Mouse (Mus musculus) gonadal fat pad, adult 2 months (tissue): Measurements from ENCODE around the gene Rapgef2. TPM values are rescaled to one million over a fixed set of nuclear protein-coding genes. Genes with fewer than 3 reads are reported as not detected.

Source experiments
- DNase-seq: peaks from one replicate; pipeline ENCODE4 v3.0.0-alpha.2; 2012; ENCODE audit warnings: low read depth
- polyA plus RNA-seq: library from polyadenylated mRNA; depleted of rRNA; stranded (reverse); fragments of >200 nt; gene quantifications from 2 replicates; pipeline ENCODE4 v1.2.3, GENCODE M21; 2012

Gene Rapgef2
- polyA plus RNA-seq, 1 experiment: 9.5 TPM

- DNase-seq: no peak
Measured at GRCm38 (mm10) chr3:79168168-79168827, 118.0 kb downstream of the Rapgef2 start.

GRCm38 (mm10) chr3:79167586-79167985 lies 118.7 kb downstream of the Rapgef2 start:
- no peak for DNase-seq

DNA sequence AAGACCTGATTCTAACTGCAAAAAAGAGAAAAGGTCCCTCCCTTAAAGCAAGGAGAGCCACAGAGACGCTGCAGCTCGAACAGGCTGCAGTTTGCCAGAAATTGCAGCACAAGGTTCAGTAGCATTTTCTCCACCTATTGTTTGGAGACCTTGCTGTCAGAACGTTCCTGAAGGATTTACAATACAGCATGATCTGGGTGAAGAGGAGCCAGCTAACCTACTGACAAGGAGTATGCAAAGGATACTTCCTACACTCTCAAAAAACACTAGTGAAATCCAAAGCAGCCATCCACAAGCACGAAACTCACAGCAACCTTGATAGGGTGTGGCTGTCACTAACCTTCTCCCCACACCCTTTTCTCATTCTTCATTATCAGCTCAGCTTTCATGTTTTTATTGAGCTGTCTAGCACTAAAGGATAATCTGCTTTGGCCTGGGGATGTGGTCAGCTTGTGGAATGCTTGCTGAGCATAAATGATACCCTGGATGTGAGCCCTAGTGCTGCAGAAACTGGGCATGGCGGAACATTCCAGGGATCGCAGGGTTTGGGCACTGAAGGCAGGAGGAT lies 124.4 kb downstream of the Rapgef2 start:
- no peak for DNase-seq

GRCm38 (mm10) chr3:79161093-79161723 lies 125.1 kb downstream of the Rapgef2 start:
- DNase-seq: no peak

DNA sequence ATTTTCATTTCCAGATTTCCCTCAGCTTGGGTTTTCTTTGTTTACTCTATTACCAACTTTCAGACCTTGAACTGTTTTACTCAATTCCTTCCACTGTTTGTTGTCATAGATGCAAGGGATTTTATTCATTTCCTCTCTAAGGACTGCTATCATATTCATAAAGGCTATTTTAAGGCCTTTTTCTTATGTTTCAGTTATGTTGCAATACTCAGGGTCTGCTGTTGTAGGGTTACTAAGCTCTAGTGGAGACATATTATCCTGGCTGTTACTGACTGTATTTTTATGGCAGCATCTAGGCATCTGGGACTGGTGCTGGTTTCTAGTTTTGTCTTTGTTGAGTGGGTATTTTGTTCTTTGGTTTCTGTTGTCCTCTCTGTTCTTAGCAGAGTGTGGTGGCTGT lies 128.1 kb downstream of the Rapgef2 start:
- no peak for DNase-seq

DNA sequence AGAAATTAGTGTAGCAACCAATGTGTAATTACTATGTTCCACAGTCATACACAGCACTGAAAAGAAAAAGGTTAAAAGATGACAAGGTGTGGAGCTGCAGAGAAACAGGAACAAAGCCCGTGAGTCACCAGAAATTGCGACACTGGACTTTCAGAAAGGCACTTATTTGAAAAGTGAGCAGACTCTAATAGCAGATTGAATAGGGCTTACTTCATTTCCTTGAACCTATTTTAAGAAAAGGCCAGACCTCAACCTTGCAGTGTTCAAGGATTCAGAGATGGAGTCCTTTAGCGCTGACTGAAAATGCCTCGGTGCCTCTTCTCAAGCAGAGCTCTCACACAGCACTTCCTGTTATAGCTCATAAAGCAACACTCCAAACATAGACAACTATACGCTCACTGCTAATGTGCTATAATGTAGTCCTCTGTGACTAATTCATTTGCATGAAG lies 133.3 kb downstream of the Rapgef2 start:
- no peak for DNase-seq

DNA sequence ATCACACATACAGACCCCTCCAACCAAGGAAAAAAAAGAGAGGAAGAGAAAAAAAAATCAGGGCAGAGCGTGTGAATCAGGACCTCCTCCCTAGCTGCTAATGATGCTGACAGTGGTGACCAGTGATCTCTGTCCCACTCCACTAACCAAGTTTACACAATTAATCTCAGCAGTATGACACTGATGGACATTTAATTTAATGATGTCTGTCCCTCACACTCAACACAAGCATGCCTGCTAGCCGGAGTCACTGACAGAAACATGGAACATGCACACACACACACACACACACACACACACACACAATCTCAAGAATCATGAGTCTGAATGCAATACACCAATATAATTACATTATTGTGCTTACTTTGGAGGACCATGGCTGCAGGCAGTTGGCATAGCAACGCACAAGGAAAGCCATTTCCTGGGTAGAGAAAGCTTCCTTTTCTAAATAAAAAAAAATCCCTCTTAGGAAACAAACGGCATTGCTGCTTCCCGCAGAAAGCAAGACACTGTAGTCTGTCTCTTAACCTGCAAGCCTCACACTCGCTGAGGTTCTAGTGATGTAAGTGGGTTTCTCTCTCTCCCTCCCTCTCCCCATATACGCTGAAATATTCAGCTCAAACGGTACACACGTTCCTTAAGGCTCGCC lies 140.8 kb downstream of the Rapgef2 start:
- no peak for DNase-seq

- no peak for DNase-seq
Measured at GRCm38 (mm10) chr3:79144672-79145406, 141.5 kb downstream of the Rapgef2 start.

GRCm38 (mm10) chr3:79144085-79144484 lies 142.2 kb downstream of the Rapgef2 start:
- DNase-seq: no peak

DNA sequence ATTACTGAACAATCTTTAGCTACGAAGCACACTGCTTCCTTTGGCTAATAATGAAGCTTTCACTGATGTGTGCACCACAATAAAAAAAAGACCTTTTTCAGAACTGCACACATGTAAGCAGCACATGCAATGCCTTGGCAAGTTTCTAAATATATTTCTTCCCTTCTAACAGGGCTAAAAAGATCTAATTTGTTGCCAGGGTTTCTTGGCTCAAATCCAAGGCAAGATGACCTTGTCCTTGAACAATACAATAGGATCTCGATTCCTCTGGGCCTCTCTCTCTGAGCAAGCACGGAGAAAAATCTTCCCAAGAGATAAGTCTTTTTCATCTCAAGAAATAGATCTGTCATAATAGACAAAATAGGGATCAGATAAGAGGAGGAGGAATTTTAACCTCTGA lies 147.1 kb downstream of the Rapgef2 start:
- DNase-seq: no peak

DNA sequence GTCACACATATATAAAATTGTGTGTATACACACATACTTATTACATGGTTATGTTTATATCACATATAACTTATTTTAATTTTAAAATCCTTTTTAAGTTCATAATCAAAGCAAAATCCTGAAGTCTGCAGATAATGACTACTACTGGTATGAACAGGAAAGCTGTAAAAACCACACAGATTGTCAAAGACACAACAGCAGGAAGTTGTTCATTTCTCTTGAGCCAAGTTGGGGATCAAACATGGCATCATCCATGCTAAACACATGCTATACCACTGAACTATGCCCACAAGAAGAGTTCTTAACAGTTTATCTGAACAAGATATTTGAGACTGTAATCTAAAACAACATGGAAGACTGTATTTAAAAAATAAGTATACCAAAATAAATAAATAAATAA lies 147.7 kb downstream of the Rapgef2 start:
- DNase-seq: no peak

- no peak for DNase-seq
Measured at GRCm38 (mm10) chr3:79130991-79131390, 155.3 kb downstream of the Rapgef2 start.

DNA sequence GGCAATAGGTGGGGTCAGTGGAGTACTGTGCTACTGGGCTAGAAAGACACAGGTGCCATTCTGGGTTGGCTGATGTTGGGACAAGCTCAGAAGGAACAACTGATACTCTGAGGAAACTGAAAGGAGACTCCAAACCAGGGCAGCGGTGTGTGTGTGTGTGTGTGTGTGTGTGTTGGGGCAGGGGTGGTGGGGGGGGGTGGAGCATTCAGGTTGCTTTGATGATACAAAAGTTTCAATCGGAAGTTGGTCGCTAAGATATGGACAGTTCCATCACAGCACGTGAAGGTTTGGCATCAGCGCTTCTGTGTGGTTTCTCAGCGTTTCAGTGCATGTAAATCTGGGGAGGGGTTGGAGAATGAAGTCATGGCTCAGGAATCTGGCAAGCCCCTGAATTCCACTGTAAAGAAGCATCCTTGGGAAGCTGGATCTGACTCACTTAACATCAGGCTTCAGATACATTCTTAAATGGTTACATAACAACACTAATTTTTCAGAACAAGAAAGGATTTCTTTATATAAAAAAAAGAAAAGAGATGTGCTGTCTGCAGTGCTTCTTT lies 157.2 kb downstream of the Rapgef2 start:
- no peak for DNase-seq

GRCm38 (mm10) chr3:79127797-79128196 lies 158.5 kb downstream of the Rapgef2 start:
- DNase-seq: no peak

GRCm38 (mm10) chr3:79126857-79127256 lies 159.5 kb downstream of the Rapgef2 start:
- DNase-seq: no peak

DNA sequence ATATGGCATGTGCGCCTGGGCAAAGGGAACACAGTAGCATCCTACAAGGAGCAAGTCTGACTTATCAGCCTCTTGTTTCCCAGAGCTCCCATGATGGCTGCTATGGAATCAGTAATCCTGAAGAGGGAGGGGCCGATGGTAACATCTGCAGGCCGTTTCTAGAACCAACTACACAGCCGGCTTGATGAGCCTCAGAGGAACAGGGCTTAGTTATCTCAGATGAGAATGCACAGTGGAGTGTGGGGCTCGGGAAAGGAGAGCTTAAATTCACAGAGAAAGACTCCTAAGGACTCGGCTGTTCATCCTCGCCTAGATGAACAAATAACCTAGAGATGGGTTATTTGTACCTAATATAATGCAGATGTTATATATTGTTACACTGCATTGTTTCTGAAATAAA lies 164.9 kb downstream of the Rapgef2 start:
- no peak for DNase-seq

GRCm38 (mm10) chr3:79119983-79120382 lies 166.3 kb downstream of the Rapgef2 start:
- no peak for DNase-seq

DNA sequence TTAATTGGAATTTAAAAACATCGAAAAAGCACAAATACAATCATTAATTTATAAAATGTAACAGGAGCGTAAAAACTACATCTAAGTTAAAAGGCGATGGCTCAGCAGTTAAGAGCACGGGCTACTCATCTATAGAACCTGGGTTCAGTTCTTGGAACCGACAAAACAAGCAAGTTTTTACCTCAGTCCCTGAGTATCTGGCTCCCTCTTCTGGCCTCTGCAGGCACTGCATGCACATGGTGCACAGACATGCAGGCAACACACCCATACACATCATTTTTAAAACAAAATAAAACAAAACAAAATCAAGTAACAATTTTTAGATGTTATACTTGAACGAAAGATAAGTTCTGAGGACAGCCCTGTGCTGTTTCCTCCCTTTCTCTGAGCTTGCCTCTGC lies 176.2 kb downstream of the Rapgef2 start:
- DNase-seq: no peak

- DNase-seq: no peak
Measured at GRCm38 (mm10) chr3:79108246-79108645, 178.1 kb downstream of the Rapgef2 start.

- no peak for DNase-seq
Measured at GRCm38 (mm10) chr3:79106360-79106759, 180.0 kb downstream of the Rapgef2 start.

- DNase-seq: no peak
Measured at GRCm38 (mm10) chr3:79103604-79104003, 182.7 kb downstream of the Rapgef2 start.

- no peak for DNase-seq
Measured at GRCm38 (mm10) chr3:79101737-79102136, 184.6 kb downstream of the Rapgef2 start.
